Mouse (Mus musculus) fibroblast of lung, adult 2 months (primary cell): ENCODE measurements around the gene Olfr954.

Experiments used
- DNase-seq: peaks from one replicate; pipeline ENCODE4 v3.0.0-alpha.2; 2011; ENCODE audit warnings: low read depth

Olfr954 gene

DNA sequence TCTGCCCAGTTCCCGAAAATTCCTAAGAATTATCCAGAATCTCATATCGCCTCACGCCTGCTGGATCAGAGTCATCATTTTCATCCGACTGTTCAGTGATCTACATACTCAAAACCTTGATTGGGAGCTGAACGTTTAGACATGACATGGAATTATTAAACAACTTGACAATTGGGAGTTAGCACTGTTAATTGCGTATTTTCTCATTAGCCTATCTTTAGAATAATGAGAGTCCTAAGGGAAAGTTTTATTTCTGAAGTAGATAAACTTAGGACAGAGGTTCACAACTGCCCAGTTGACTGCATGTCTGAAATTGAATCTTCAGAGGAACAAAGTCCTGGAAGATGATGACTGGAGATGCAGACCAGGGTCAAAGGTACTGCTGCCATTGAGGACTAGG lies at the start of gene Olfr954:
Gene Olfr954 (plus strand): TSS at position 301 of the 400 bp plus-strand sequence.
- DNase-seq, result no peak

GRCm38 (mm10) chr9:39427048-39427447 lies 29.5 kb upstream of the Olfr954 start, which contains the start of gene Olfr952:
TSS of gene Olfr952 (minus strand) at chr9:39427148.
- DNase-seq, result no peak

DNA sequence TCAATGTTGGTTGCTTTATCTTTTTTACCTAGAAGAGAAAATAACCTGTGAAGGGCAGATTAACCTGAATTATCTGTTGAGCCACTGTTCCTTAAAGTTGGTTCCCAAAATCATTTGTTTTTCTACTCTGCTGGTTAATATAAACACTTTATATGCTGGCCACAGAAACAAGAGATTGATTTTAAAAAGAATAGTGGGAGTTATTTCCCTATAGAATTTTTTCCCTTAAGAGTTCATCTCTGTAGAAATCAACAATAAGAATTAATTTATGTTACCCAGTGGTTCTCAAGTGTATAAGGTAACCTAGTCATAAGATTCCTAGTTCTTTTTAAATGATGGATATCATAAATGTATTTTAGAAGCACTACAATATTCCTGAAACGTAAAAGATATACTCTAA lies 15.3 kb downstream of the Olfr954 start, which contains the start of gene Olfr955:
Gene Olfr955 (minus strand): TSS at position 101 of the 400 bp plus-strand sequence.
- no peak for DNase-seq

DNA sequence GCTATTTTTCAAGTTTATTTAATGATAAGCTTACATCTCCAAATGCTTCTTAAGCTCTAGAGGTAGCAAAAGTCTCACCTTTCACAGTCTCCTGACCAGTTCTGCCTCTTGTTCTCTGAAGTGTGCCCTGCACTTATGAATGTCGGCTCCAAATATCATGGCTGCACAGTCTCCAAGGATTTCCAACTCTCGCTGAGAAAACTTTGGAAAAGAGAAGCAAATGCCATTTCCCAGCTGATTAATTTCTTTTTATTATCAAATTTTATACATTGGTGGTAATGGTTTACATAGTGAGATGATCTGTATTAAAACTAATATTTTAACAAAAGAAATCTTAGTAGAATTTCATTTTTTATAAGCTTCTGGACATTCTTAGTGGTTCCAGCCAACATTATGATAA lies 37.4 kb downstream of the Olfr954 start, which contains the start of gene Olfr44:
Gene Olfr44 (minus strand): TSS at position 101 of the 400 bp plus-strand sequence.
- DNase-seq, result no peak

GRCm38 (mm10) chr9:39508998-39509397 lies 52.5 kb downstream of the Olfr954 start:
- DNase-seq, result no peak

DNA sequence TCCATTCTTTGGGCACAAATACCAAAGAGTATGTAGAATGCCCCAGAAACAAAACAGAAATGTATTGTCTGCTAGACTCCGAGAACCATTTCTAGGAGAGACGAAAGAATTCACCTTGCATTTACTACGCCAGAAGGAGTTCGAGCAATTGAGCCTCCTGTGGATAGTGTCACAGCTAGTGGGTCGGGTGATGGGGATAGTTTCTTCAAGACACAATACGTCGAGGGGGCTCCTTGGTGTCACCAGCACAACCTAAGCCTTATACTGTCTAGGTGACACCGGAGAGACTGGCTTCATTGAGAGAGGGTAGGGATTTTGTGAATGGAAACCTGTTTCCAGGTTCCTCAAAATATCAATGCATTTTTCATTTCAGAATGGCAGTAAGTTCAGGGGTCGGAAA lies 52.9 kb downstream of the Olfr954 start:
- no peak for DNase-seq
